Mouse (Mus musculus): Measurements from ENCODE around the gene Spry1.
"Not testable (repeated sequence)": the region's sequence is repeated elsewhere in the genome, so short reads cannot be mapped to it uniquely, and the experiment has no call there.

Spry1 gene

GRCm38 (mm10) chr3:37639690-37640089 lies at the start of gene Spry1:
TSS of gene Spry1 (plus strand) at chr3:37639947.
- DNase-seq (ENCODE audit: low spot score in 2 of 2), result peak; percentile 98 to 99

- DNase-seq (ENCODE audit: low spot score in 2 of 2), result no peak
These were observed 44.0 kb upstream of the Spry1 start for GRCm38 (mm10) chr3:37595721-37596120.

- no peak for DNase-seq (ENCODE audit: low spot score in 2 of 2)
These were observed 43.2 kb upstream of the Spry1 start for GRCm38 (mm10) chr3:37596519-37596918.

- no peak for DNase-seq (ENCODE audit: low spot score in 2 of 2)
These were observed 42.5 kb upstream of the Spry1 start for GRCm38 (mm10) chr3:37597200-37597599.

GRCm38 (mm10) chr3:37599641-37600040 lies 40.1 kb upstream of the Spry1 start:
- DNase-seq (ENCODE audit: low spot score in 2 of 2), result not testable (repeated sequence)

- DNase-seq (ENCODE audit: low spot score in 2 of 2), result no peak
These were observed 37.4 kb upstream of the Spry1 start for GRCm38 (mm10) chr3:37602356-37602755.

GRCm38 (mm10) chr3:37602890-37603289 lies 36.9 kb upstream of the Spry1 start:
- DNase-seq (ENCODE audit: low spot score in 2 of 2), result no peak

GRCm38 (mm10) chr3:37603541-37603940 lies 36.2 kb upstream of the Spry1 start:
- DNase-seq (ENCODE audit: low spot score in 2 of 2), result no peak

GRCm38 (mm10) chr3:37604976-37605875 lies 34.5 kb upstream of the Spry1 start:
- no peak for DNase-seq (ENCODE audit: low spot score in 2 of 2)

GRCm38 (mm10) chr3:37605876-37606238 lies 33.9 kb upstream of the Spry1 start:
- no peak for DNase-seq (ENCODE audit: low spot score in 2 of 2)

- DNase-seq (ENCODE audit: low spot score in 2 of 2), result no peak
These were observed 30.8 kb upstream of the Spry1 start for GRCm38 (mm10) chr3:37608926-37609325.

GRCm38 (mm10) chr3:37610670-37611069 lies 29.1 kb upstream of the Spry1 start:
- no peak for DNase-seq (ENCODE audit: low spot score in 2 of 2)

- DNase-seq (ENCODE audit: low spot score in 2 of 2), result no peak
These were observed 26.0 kb upstream of the Spry1 start for GRCm38 (mm10) chr3:37613722-37614121.

- DNase-seq (ENCODE audit: low spot score in 2 of 2), result no peak
These were observed 24.7 kb upstream of the Spry1 start for GRCm38 (mm10) chr3:37614878-37615650.

- no peak for DNase-seq (ENCODE audit: low spot score in 2 of 2)
These were observed 22.9 kb upstream of the Spry1 start for GRCm38 (mm10) chr3:37616586-37617547.

GRCm38 (mm10) chr3:37632246-37632645 lies 7.5 kb upstream of the Spry1 start:
- no peak for DNase-seq (ENCODE audit: low spot score in 2 of 2)

- DNase-seq (ENCODE audit: low spot score in 2 of 2), result no peak
These were observed 7.0 kb upstream of the Spry1 start for GRCm38 (mm10) chr3:37632751-37633150.

- no peak for DNase-seq (ENCODE audit: low spot score in 2 of 2)
These were observed 5.1 kb upstream of the Spry1 start for GRCm38 (mm10) chr3:37634648-37635047.

GRCm38 (mm10) chr3:37636921-37637320 lies 2.8 kb upstream of the Spry1 start:
- DNase-seq (ENCODE audit: low spot score in 2 of 2), result no peak

- DNase-seq (ENCODE audit: low spot score in 2 of 2), result peak; percentile 42 to 49
These were observed 495 bp downstream of the Spry1 start for GRCm38 (mm10) chr3:37640162-37640721.

GRCm38 (mm10) chr3:37640810-37641209 lies 1.1 kb downstream of the Spry1 start:
- peak; percentile 50 to 53 for DNase-seq (ENCODE audit: low spot score in 2 of 2)

Measured in frontal cortex, postnatal 25 days (tissue).